Mouse (Mus musculus) gastrocnemius, postnatal 14 days (tissue): ENCODE data around the gene Atxn2l. TPM values are rescaled to one million over a fixed set of nuclear protein-coding genes. Genes with fewer than 3 reads are reported as not detected.

Source experiments
- DNase-seq: peaks from one replicate; pipeline ENCODE4 v3.0.0; 2021; ENCODE audit warnings: mixed read lengths
- intact Hi-C: fragments of 180-260 bp; cut with DNase I; formaldehyde crosslinking; loops from one replicate; pipeline ENCODE4 v1.15.1; 2025; ENCODE audit warnings: low total_unique reads
- total RNA-seq, 2 experiments: library from RNA; stranded (reverse); gene quantifications; 2 replicates each; pipeline ENCODE4 v1.2.3; 2021

Atxn2l gene
- total RNA-seq, 2 experiments from 2014 or later, result 31.1 to 32.4 TPM

GRCm38 (mm10) chr7:126445104-126445815 is 58.0 kb downstream of the Atxn2l start:
- peak; percentile 17 for DNase-seq
- intact Hi-C loops, result no loop called here

GRCm38 (mm10) chr7:126444536-126444935 is 58.7 kb downstream of the Atxn2l start:
- DNase-seq, result no peak
- intact Hi-C loops, result no loop called here

GRCm38 (mm10) chr7:126443997-126444396 is 59.2 kb downstream of the Atxn2l start:
- DNase-seq, result no peak

More at GRCm38 (mm10) chr7:126443997-126444396, 59.2 kb downstream of the Atxn2l start:
- intact Hi-C loops, result no loop called here

Other genes with a start within 250 kb of the Atxn2l start
- gene Sbk1, start 230.8 kb downstream of the Atxn2l start, total RNA-seq, result 10 to 100 TPM; 22.4 to 35.2 TPM
- under 1 TPM; 0.25 to 0.33 TPM for gene Lat, start 133.9 kb downstream of the Atxn2l start, total RNA-seq
- gene Spns1, start 126.0 kb downstream of the Atxn2l start, total RNA-seq, result 10 to 100 TPM; 21.5 to 26.4 TPM
- gene Nfatc2ip, start 106.7 kb downstream of the Atxn2l start, total RNA-seq, result 1 to 10 TPM; 2.1 to 2.6 TPM
- gene Cd19, start 88.5 kb downstream of the Atxn2l start, total RNA-seq, result under 1 TPM in 1 of 2 experiments, not detected in 1; 0.08 TPM
- 10 to 100 TPM; 12.1 to 12.7 TPM for gene Rabep2, start 74.7 kb downstream of the Atxn2l start, total RNA-seq
- over 10,000 TPM; 16,285 to 17,681 TPM for gene Atp2a1, start 40.3 kb downstream of the Atxn2l start, total RNA-seq
- gene Sh2b1, start 28.0 kb downstream of the Atxn2l start, total RNA-seq, result 10 to 100 TPM; 47.1 to 47.6 TPM
- gene Tufm, start 16.1 kb downstream of the Atxn2l start, total RNA-seq, result 100 to 1,000 TPM; 117 to 146 TPM
- 100 to 1,000 TPM; 135 to 136 TPM for gene Eif3c, start 63.0 kb upstream of the Atxn2l start, total RNA-seq
- gene Apobr, start 81.5 kb upstream of the Atxn2l start, total RNA-seq, result under 1 TPM; 0.55 to 0.88 TPM
- 1 to 10 TPM; 6.5 to 7.6 TPM for gene Cln3, start 82.4 kb upstream of the Atxn2l start, total RNA-seq
- not detected for gene Il27, start 91.5 kb upstream of the Atxn2l start, total RNA-seq
- gene Nupr1, start 127.4 kb upstream of the Atxn2l start, total RNA-seq, result 10 to 100 TPM; 15.4 to 18.3 TPM
- gene Sgf29, start 145.9 kb upstream of the Atxn2l start, total RNA-seq, result 10 to 100 TPM; 23.2 to 24.6 TPM
- 10 to 100 TPM; 20.3 to 45.9 TPM for gene Sult1a1, start 173.0 kb upstream of the Atxn2l start, total RNA-seq
- 10 to 100 TPM; 40.7 to 41.6 TPM for gene Bola2, start 192.0 kb upstream of the Atxn2l start, total RNA-seq
- gene Slx1b, start 192.3 kb upstream of the Atxn2l start, total RNA-seq, result 1 to 10 TPM; 3.7 to 4.6 TPM
- 1 to 10 TPM; 2.7 to 3.6 TPM for gene Coro1a, start 204.3 kb upstream of the Atxn2l start, total RNA-seq